Mouse (Mus musculus): ENCODE measurements around the gene Rarb.

- TF ChIP-seq CTCF (IDR thresholded peaks at IDR 0.05; ENCODE audit: low read depth) (no peak), EP300 (IDR thresholded peaks at IDR 0.05; ENCODE audit: low read depth) (no peak)
Observed at GRCm38 (mm10) chr14:16572755-16573340, 246.1 kb downstream of the Rarb start.
